Mouse (Mus musculus): Measurements from ENCODE around the gene Myo10.

- no peak for TF ChIP-seq GATA1 (IDR thresholded peaks at IDR 0.05; ENCODE audit: borderline replicate concordance, low read length)
- no peak for TF ChIP-seq FLI1 (IDR thresholded peaks at IDR 0.05; ENCODE audit: low read length)
Measured at GRCm38 (mm10) chr15:25822656-25823055, 200.3 kb downstream of the Myo10 start.
